Mouse (Mus musculus) liver, embryonic 15.5 days (tissue): Measurements from ENCODE around the gene Hemgn. TPM values are rescaled to one million over a fixed set of nuclear protein-coding genes. Genes with fewer than 3 reads are reported as not detected.

ENCODE experiments used
- ATAC-seq: fragments of 200-750 bp; cut with Nextera tagmentation; 2 replicates; pipeline ENCODE4 v1.8.0; 2017; ENCODE audit warnings: moderate number of reproducible peaks, mild to moderate bottlenecking, moderate library complexity; ENCODE audit not compliant: insufficient read depth
- H3K27ac ChIP-seq: fragments of 300-500 bp; sonication (generic); replicated peaks from 2 replicates; pipeline ENCODE4 v1.5.1; 2015; ENCODE audit warnings: mild to moderate bottlenecking, inconsistent platforms
- H3K27me3 ChIP-seq: fragments of 300-500 bp; sonication (generic); 2 replicates; pipeline ENCODE4 v1.6.1; 2015; ENCODE audit warnings: mild to moderate bottlenecking, inconsistent platforms
- H3K36me3 ChIP-seq: fragments of 300-500 bp; sonication (generic); replicated peaks from 2 replicates; pipeline ENCODE4 v1.6.1; 2015; ENCODE audit warnings: moderate library complexity, mild to moderate bottlenecking, inconsistent platforms
- H3K4me1 ChIP-seq: fragments of 300-500 bp; sonication (generic); replicated peaks from 2 replicates; pipeline ENCODE4 v1.6.1; 2015; ENCODE audit warnings: inconsistent platforms
- H3K4me2 ChIP-seq: fragments of 300-500 bp; sonication (generic); 2 replicates; pipeline ENCODE4 v1.6.1; 2015; ENCODE audit warnings: moderate library complexity, mild to moderate bottlenecking, inconsistent platforms
- H3K4me3 ChIP-seq: fragments of 300-500 bp; sonication (generic); replicated peaks from 2 replicates; pipeline ENCODE4 v1.5.1; 2015; ENCODE audit warnings: mild to moderate bottlenecking, inconsistent platforms
- H3K9ac ChIP-seq: fragments of 300-500 bp; sonication (generic); 2 replicates; pipeline ENCODE4 v1.6.1; 2015; ENCODE audit warnings: moderate library complexity, mild to moderate bottlenecking, inconsistent platforms
- H3K9me3 ChIP-seq: fragments of 300-500 bp; sonication (generic); replicated peaks from 2 replicates; pipeline ENCODE4 v1.6.1; 2016; ENCODE audit warnings: inconsistent platforms
- WGBS: fragments of 180-500 bp; shearing (Covaris S2); methylation state at CpG from one replicate; pipeline ENCODE4 v1.1.7; 2015; ENCODE audit warnings: mixed read lengths; ENCODE audit not compliant: insufficient replicate concordance; 5-methylcytosine and 5-hydroxymethylcytosine counted together
- polyA plus RNA-seq: library from polyadenylated mRNA; unstranded; fragments of >200 nt; fragmentation: Nextera tagmentation; extraction: Ambion mirVana; gene quantifications from 2 replicates; pipeline ENCODE4 v1.2.1, GENCODE M21; 2015

The Hemgn gene
- 386 and 388 TPM in 2 replicates for polyA plus RNA-seq

- ATAC-seq = no peak
- Histone ChIP-seq H3K36me3 (no peaks in the 10 kb centered on the region), H3K4me3 (no peak within 1 kb of the TSS), H3K27me3 (no peaks in the 10 kb centered on the region), H3K9me3 (no peaks in the 10 kb centered on the region), H3K4me1 (peaks cover 76% of the 10 kb centered on the region), H3K4me2 (peak within 1 kb of the TSS; percentile 20; the same call in 1 of the 2 replicates), H3K27ac (peak within 1 kb of the TSS; percentile 99), H3K9ac (peak within 1 kb of the TSS; percentile 26; the same call in 1 of the 2 replicates)
- 80% methylated on average over 7 of the region's 7 CpGs for WGBS
Measured at GRCm38 (mm10) chr4:46413406-46413805, at the start of gene Hemgn. TSS of gene Hemgn (minus strand) at chr4:46413506.

- Histone ChIP-seq H3K27ac (peak overlapping the region; percentile 98), H3K36me3 (peaks cover 92% of the 10 kb centered on the region), H3K4me2 (peak overlapping the region; percentile 90; the same call in 1 of the 2 replicates), H3K4me3 (no peak overlapping the region), H3K27me3 (no peaks in the 10 kb centered on the region), H3K9ac (no peak overlapping the region), H3K4me1 (peaks cover 81% of the 10 kb centered on the region), H3K9me3 (no peaks in the 10 kb centered on the region)
- WGBS = 85% methylated on average over 2 of the region's 2 CpGs
- no peak for ATAC-seq
Measured at GRCm38 (mm10) chr4:46458411-46458810, 45.1 kb upstream of the Hemgn start.

DNA sequence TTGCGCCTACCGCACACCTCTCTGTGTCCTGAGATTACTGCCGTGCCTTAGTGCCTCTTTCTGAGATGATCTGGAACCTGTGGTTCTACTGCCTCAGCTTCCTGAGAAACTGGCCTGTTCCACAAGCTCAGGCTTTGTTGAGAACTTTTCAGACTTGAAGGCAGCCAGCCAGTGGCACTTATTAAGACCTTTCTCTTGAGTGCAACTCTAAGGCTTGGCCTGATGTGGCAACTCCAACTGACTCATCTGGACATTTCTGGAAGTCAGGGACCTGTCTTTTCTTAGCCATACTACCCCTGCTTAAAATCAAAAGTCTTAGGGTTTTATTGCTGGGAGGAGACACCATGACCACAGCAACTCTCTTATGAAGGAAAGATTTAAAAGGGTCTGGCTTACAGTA is 43.9 kb upstream of the Hemgn start:
- no peak for ATAC-seq
- WGBS = 72% methylated on average over 3 of the region's 3 CpGs
- Histone ChIP-seq H3K4me1 (peaks cover 76% of the 10 kb centered on the region), H3K27me3 (no peaks in the 10 kb centered on the region), H3K4me3 (peak overlapping the region; percentile 92; the same call in 1 of the 2 replicates), H3K9me3 (no peaks in the 10 kb centered on the region), H3K9ac (no peak overlapping the region), H3K4me2 (peak overlapping the region; percentile 90), H3K36me3 (peaks cover 89% of the 10 kb centered on the region), H3K27ac (peak overlapping the region; percentile 98)

DNA sequence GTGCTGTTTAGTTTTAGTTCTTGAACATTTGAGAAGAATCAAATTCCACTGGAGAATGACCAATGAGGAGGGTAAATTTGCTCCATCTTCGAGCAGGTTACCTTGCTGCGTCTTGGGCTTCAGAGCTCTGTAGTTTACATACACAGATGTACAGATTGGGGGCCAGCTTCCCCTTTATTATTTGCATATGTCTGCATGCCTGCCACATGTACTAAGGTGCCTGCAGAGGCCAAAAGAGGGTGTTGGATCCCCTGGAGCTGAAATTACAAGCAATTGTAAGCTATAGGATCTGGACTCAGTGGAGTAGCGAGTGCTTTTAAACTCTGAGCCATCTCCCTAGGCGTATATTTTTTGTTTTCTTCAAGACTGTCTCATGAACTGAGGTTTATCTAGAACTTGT is 43.5 kb upstream of the Hemgn start:
- H3K4me3 ChIP-seq = peak overlapping the region; percentile 92; the same call in 1 of the 2 replicates
- 56% methylated on average over 4 of the region's 4 CpGs for WGBS
- no peak for ATAC-seq
- peaks cover 85% of the 10 kb centered on the region for H3K36me3 ChIP-seq
- H3K27ac ChIP-seq = peak overlapping the region; percentile 98
- no peaks in the 10 kb centered on the region for H3K9me3 ChIP-seq
- H3K9ac ChIP-seq = peak overlapping the region; percentile 35; the same call in 1 of the 2 replicates
- no peaks in the 10 kb centered on the region for H3K27me3 ChIP-seq
- H3K4me2 ChIP-seq = peak overlapping the region; percentile 90
- peaks cover 74% of the 10 kb centered on the region for H3K4me1 ChIP-seq

DNA sequence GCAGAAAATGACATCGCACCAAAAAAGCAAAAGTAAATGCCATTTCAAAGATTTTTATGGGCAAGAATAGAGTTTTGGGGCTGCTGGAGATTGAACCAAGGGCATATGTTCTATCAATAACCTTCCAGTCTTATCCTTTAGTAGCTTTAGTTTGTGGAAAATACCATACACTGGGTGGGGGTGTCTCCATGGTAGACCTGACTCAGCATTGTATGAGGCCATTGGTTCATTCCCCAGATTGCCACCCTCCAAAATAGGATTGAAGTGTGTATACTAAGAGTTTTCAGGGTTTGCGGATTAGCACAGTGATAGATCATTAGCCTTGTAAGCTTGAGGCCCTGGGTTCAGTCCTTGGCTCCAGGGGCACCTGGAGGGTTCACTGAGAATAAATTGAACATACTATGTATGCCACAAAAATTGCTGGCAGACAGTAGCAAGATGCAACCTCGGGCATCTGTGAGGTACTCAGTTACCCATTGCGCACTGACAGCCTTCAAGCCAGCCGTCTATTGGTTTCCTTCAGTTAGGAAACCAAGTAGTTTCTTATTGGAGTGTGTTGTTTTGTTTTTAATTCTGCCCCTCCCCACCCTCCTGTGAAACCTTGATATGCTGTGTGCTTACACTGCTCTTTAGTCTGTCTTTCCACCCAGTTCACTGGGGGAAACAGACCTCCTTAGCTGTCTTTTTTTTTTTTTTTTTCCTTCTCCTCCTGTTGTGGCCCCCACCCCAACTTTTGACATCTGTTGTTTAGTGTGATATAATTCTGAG is 41.0 kb upstream of the Hemgn start:
- no peaks in the 10 kb centered on the region for H3K27me3 ChIP-seq
- H3K4me2 ChIP-seq = peak overlapping the region; percentile 90
- H3K36me3 ChIP-seq = peaks cover 60% of the 10 kb centered on the region
- peak overlapping the region; percentile 92 for H3K4me3 ChIP-seq
- peaks cover 75% of the 10 kb centered on the region for H3K4me1 ChIP-seq
- H3K9me3 ChIP-seq = no peaks in the 10 kb centered on the region
- peak overlapping the region; percentile 98 for H3K9ac ChIP-seq
- peak overlapping the region; percentile 98 for H3K27ac ChIP-seq
- ATAC-seq = peak; percentile 14
- 31% methylated on average over 5 of the region's 5 CpGs for WGBS

- WGBS = 11% methylated on average over 13 of the region's 13 CpGs
- Histone ChIP-seq H3K36me3 (peaks cover 48% of the 10 kb centered on the region), H3K9me3 (no peaks in the 10 kb centered on the region), H3K27me3 (no peaks in the 10 kb centered on the region), H3K4me3 (peak overlapping the region; percentile 92), H3K4me1 (peaks cover 77% of the 10 kb centered on the region), H3K4me2 (peak overlapping the region; percentile 90), H3K9ac (peak overlapping the region; percentile 98), H3K27ac (peak overlapping the region; percentile 98)
- ATAC-seq = no peak
Measured at GRCm38 (mm10) chr4:46452855-46453719, 39.8 kb upstream of the Hemgn start.

GRCm38 (mm10) chr4:46452481-46452850 is 39.2 kb upstream of the Hemgn start:
- ATAC-seq = peak; percentile 29
- Histone ChIP-seq H3K4me1 (peaks cover 77% of the 10 kb centered on the region), H3K4me2 (peak overlapping the region; percentile 90), H3K36me3 (peaks cover 42% of the 10 kb centered on the region), H3K4me3 (peak overlapping the region; percentile 92), H3K9ac (peak overlapping the region; percentile 98), H3K27me3 (no peaks in the 10 kb centered on the region), H3K9me3 (no peaks in the 10 kb centered on the region), H3K27ac (peak overlapping the region; percentile 98)
- WGBS = under 1% methylated on average over 19 of the region's 19 CpGs

GRCm38 (mm10) chr4:46451758-46452480 is 38.6 kb upstream of the Hemgn start:
- H3K36me3 ChIP-seq = peaks cover 36% of the 10 kb centered on the region
- under 1% methylated on average over 88 of the region's 111 CpGs for WGBS
- no peaks in the 10 kb centered on the region for H3K27me3 ChIP-seq
- peak overlapping the region; percentile 90 for H3K4me2 ChIP-seq
- peak; percentile 6 for ATAC-seq
- H3K4me1 ChIP-seq = peaks cover 77% of the 10 kb centered on the region
- peak overlapping the region; percentile 98 for H3K27ac ChIP-seq
- H3K9me3 ChIP-seq = no peaks in the 10 kb centered on the region
- peak overlapping the region; percentile 98 for H3K9ac ChIP-seq
- peak overlapping the region; percentile 92 for H3K4me3 ChIP-seq

GRCm38 (mm10) chr4:46451240-46451757 is 38.0 kb upstream of the Hemgn start:
- Histone ChIP-seq H3K4me1 (peaks cover 75% of the 10 kb centered on the region), H3K4me2 (peak overlapping the region; percentile 90), H3K36me3 (peaks cover 30% of the 10 kb centered on the region), H3K27ac (peak overlapping the region; percentile 98), H3K4me3 (peak overlapping the region; percentile 92), H3K9ac (peak overlapping the region; percentile 98), H3K9me3 (no peaks in the 10 kb centered on the region), H3K27me3 (no peaks in the 10 kb centered on the region)
- ATAC-seq = peak; percentile 26
- WGBS = under 1% methylated on average over 55 of the region's 70 CpGs

- peak within 1 kb of the TSS; percentile 92 for H3K4me3 ChIP-seq
- H3K4me1 ChIP-seq = peaks cover 72% of the 10 kb centered on the region
- no peaks in the 10 kb centered on the region for H3K27me3 ChIP-seq
- WGBS = under 1% methylated on average over 66 of the region's 66 CpGs
- peak within 1 kb of the TSS; percentile 90 for H3K4me2 ChIP-seq
- peaks cover 23% of the 10 kb centered on the region for H3K36me3 ChIP-seq
- H3K9me3 ChIP-seq = no peaks in the 10 kb centered on the region
- H3K9ac ChIP-seq = peak within 1 kb of the TSS; percentile 98
- H3K27ac ChIP-seq = peak within 1 kb of the TSS; percentile 98
- ATAC-seq = peak; percentile 87
Measured at GRCm38 (mm10) chr4:46450519-46451131, 37.3 kb upstream of the Hemgn start, which contains the start of gene Anp32b. TSS of gene Anp32b (plus strand) at chr4:46450902.
